Mouse (Mus musculus) olfactory bulb, adult 2 months (tissue): Measurements from ENCODE around the gene Nipal3. TPM values are rescaled to one million over a fixed set of nuclear protein-coding genes. Genes with fewer than 3 reads are reported as not detected.

Experiments used
- H3K27ac ChIP-seq: fragments of 200-500 bp; 2 replicates; pipeline ENCODE4 v1.5.1; 2012; ENCODE audit warnings: low read depth, low read length; ENCODE audit not compliant: insufficient read depth
- H3K4me1 ChIP-seq: fragments of 200-500 bp; 2 replicates; pipeline ENCODE4 v1.6.1; 2012; ENCODE audit warnings: low read length; ENCODE audit not compliant: control insufficient read depth, insufficient read depth
- H3K4me3 ChIP-seq: fragments of 200-500 bp; 2 replicates; pipeline ENCODE4 v1.5.1; 2012; ENCODE audit warnings: mild to moderate bottlenecking, low read depth, low read length, moderate library complexity; ENCODE audit not compliant: insufficient read depth
- CTCF ChIP-seq: fragments of 200-500 bp; IDR thresholded peaks from 2 replicates; pipeline ENCODE4 v1.5.1; 2012; ENCODE audit warnings: low read depth, mild to moderate bottlenecking, low read length, moderate library complexity; ENCODE audit not compliant: insufficient read depth
- POLR2A ChIP-seq: fragments of 200-500 bp; IDR thresholded peaks from 2 replicates; pipeline ENCODE4 v1.6.1; 2012; ENCODE audit warnings: mild to moderate bottlenecking, low read depth, low read length, moderate library complexity; ENCODE audit not compliant: insufficient read depth
- WGBS: fragments of 180-500 bp; shearing (Covaris S2); methylation state at CpG from one replicate; pipeline ENCODE4 v1.1.7; 2018; 5-methylcytosine and 5-hydroxymethylcytosine counted together
- polyA plus RNA-seq: library from polyadenylated mRNA; stranded (reverse); fragments of >200 nt; gene quantifications from 2 replicates; pipeline ENCODE4 v1.2.4, GENCODE M21; 2012; ENCODE audit warnings: low replicate concordance; ENCODE audit not compliant: missing spikeins, insufficient read depth, insufficient read length

Gene Nipal3
- polyA plus RNA-seq, 1 experiment, result not detected

DNA sequence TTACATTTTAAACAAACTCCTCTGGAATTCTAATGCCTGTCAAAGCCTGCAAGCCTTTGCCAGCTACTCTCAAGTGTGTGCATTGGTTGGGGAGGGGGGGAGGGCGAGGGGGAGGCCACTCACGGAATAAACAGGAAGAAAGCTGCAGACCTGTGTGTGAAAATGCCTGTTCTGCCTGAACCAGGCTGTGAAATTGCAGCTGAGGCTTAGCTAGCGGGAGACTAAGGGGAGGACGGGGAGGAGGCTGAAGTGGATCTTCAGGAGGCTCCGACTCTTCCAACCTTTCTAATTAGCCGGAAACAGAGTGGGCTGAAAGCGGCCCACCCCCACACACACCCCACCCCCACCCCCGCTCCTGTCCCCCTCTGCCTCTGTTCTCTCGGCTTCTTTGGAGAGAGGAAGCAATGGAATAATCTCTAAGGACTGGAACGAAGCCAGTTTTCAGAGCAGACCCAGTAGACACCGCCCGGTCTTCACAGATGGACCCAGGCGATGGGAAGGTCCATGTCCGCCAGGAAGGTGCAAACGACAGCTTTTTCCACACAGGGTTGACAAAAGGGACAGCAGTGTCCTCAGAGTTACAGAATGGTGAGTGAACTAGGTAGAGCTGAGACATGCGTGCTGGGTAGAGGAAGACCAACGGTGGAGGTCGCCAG is 43.4 kb downstream of the Nipal3 start:
- H3K4me1 ChIP-seq, result 0 out of 2 replicates have a peak, but pooled peaks cover 8% of the 10 kb centered on the region
- no peak overlapping the region for H3K27ac ChIP-seq
- H3K4me3 ChIP-seq, result no peak overlapping the region
- no peak for TF ChIP-seq POLR2A
- no peak for TF ChIP-seq CTCF
- 44% methylated on average over 18 of the region's 18 CpGs for WGBS

DNA sequence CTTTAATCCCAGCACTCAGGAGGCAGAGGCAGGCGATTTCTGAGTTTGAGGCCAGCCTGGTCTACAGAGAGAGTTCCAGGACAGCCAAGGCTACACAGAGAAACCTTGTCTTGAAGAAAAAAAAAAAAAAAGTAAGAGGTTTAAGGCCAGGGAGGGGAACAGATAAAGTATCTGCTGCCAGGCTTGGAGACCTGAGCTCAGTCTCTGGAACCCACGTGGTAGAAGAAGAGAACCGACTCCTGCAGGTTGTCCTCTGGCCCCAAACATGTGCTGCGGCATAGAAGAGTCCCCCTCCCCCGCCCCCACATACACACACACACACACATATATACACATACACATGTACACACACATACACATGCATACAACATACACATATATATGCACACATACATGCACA is 52.4 kb downstream of the Nipal3 start:
- WGBS, result 70% methylated on average over 5 of the region's 5 CpGs
- Histone ChIP-seq H3K4me1 (peaks cover 3% of the 10 kb centered on the region; the same call in 1 of the 2 replicates), H3K27ac (no peak overlapping the region), H3K4me3 (no peak overlapping the region)
- TF ChIP-seq POLR2A (no peak), CTCF (no peak)

DNA sequence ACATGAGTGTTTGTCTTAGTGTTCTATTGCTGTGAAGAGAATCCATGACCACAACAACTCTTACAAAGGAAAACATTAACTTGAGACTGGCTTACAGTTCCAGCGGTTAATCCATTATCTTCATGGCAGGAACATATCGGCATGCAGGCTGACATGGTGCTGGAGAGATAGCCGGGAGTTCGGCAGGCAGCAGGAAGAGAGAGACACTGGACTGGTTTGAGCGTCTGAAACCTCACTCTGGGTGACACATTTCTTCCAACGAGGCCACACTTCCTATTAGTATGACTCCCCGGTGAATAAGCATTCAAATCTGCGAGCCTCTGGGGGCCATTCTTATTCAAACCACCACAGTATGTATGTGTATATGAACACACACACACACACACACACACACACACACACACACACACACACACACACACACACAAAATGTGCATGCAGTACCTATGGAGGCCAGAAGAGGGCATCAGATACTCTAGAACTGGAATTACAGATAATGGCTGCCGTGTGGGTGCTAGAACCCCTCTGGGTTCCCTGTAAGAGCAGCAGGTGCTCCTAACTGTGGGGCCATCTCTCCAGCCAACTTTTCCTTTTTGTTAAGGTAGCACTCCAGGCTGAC is 54.8 kb downstream of the Nipal3 start:
- Histone ChIP-seq H3K4me1 (peaks cover 3% of the 10 kb centered on the region; the same call in 1 of the 2 replicates), H3K27ac (no peak overlapping the region), H3K4me3 (no peak overlapping the region)
- TF ChIP-seq CTCF, result 0 out of 2 replicates have a peak, but pooled peaks have one; percentile 18
- no peak for TF ChIP-seq POLR2A
- 59% methylated on average over 9 of the region's 9 CpGs for WGBS

GRCm38 (mm10) chr4:135439188-135439647 is 55.6 kb downstream of the Nipal3 start:
- Histone ChIP-seq H3K4me1 (peaks cover 7% of the 10 kb centered on the region), H3K27ac (no peak overlapping the region), H3K4me3 (no peak overlapping the region)
- 7% methylated on average over 15 of the region's 15 CpGs for WGBS
- TF ChIP-seq CTCF (no peak), POLR2A (no peak)

GRCm38 (mm10) chr4:135437924-135438323 is 56.9 kb downstream of the Nipal3 start:
- H3K4me3 ChIP-seq, result no peak overlapping the region
- no peak overlapping the region for H3K27ac ChIP-seq
- peaks cover 13% of the 10 kb centered on the region for H3K4me1 ChIP-seq
- TF ChIP-seq POLR2A, result no peak
- no peak for TF ChIP-seq CTCF

GRCm38 (mm10) chr4:135436291-135436690 is 58.5 kb downstream of the Nipal3 start:
- H3K27ac ChIP-seq, result no peak overlapping the region
- H3K4me1 ChIP-seq, result peaks cover 14% of the 10 kb centered on the region
- H3K4me3 ChIP-seq, result no peak overlapping the region
- no peak for TF ChIP-seq CTCF
- TF ChIP-seq POLR2A, result no peak
- WGBS, result 67% methylated on average over 13 of the region's 13 CpGs

- Histone ChIP-seq H3K4me3 (peak overlapping the region; percentile 100), H3K27ac (peak overlapping the region; percentile 46; the same call in 1 of the 2 replicates), H3K4me1 (peaks cover 13% of the 10 kb centered on the region)
- TF ChIP-seq CTCF (no peak), POLR2A (no peak)
- 16% methylated on average over 11 of the region's 11 CpGs for WGBS
Observed at GRCm38 (mm10) chr4:135434395-135434789, 60.4 kb downstream of the Nipal3 start.

- peak within 1 kb of the TSS; percentile 100 for H3K4me3 ChIP-seq
- peak within 1 kb of the TSS; percentile 60 for H3K27ac ChIP-seq
- WGBS, result under 1% methylated on average over 79 of the region's 79 CpGs
- TF ChIP-seq POLR2A, result peak; percentile 77
- TF ChIP-seq CTCF, result no peak
- H3K4me1 ChIP-seq, result peaks cover 11% of the 10 kb centered on the region
Observed at GRCm38 (mm10) chr4:135433443-135434394, 61.1 kb downstream of the Nipal3 start, which contains the start of gene Rcan3. Gene Rcan3, minus strand, starts transcription at chr4:135433853.
